In the genomic region with DNA sequence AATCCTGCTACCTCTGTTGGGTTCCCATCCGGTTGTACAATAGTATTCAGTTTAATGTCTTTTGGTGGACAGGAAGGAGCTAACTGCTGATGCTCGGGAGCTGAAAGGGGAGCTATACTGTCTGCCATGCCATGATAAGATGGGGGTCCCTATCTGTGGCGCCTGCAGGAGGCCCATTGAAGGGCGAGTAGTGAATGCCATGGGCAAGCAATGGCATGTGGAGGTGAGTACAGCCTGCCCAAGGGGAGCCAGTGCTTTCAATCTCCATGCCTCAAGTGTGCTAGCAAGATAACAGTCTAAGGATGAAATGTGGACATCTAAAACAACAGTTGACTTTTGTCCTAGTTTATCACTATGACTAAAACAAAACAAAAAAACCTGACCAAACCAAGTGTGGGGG, we compare ENCODE assay signal across 27 mouse cellular contexts. TPM values are rescaled to one million over a fixed set of nuclear protein-coding genes. Genes with fewer than 3 reads are reported as not detected.
DNase-seq lines count a peak whose midpoint lies in the region; ATAC-seq and TF ChIP-seq lines count a peak whose summit lies in the region.
"Had no signal": no experiment of that assay in that cellular context is flagged by ENCODE, and none has a peak within 500 bp of the region (broad histone marks: within the 10 kb centered on the region; RNA-seq: fewer than 3 reads in every experiment).

No protein-coding gene starts in this region.

- no peaks in the 10 kb centered on the region for H3K9me3 ChIP-seq in liver, embryonic 11.5 days (ENCODE audit: control insufficient read depth, low read length)
- H3K9me3 ChIP-seq in liver, postnatal 0 days (ENCODE audit: low read length) = no peaks in the 10 kb centered on the region
- no peaks in the 10 kb centered on the region for H3K9me3 ChIP-seq in hindbrain, embryonic 16.5 days (ENCODE audit: control insufficient read depth, low read length)
- H3K9me3 ChIP-seq: forebrain, embryonic 10.5 days; hindbrain, embryonic 13.5 days; limb, embryonic 12.5 days; megakaryocyte, embryonic 14.5 days had no signal

- DNase-seq in heart, adult 11 months = peak; percentile 64
- no peak for DNase-seq in heart, postnatal 36 days
- DNase-seq in c-Kit-positive CD71-positive TER-119-positive erythroid progenitor cells, embryonic 14.5 days (ENCODE audit: low spot score) = peak; percentile 66
- peak; percentile 53 for DNase-seq in liver, embryonic 11.5 days (ENCODE audit: low spot score)
- peak; percentile 22 for DNase-seq in liver, postnatal 0 days
- no peak for DNase-seq in right cerebral cortex, postnatal 10 days (ENCODE audit: low spot score in 2 of 2)
- no peak for DNase-seq in retina, embryonic 14.5 days (ENCODE audit: low spot score)
- DNase-seq: cerebellum, adult 2 months; cerebellum, postnatal 25 days; embryo, embryonic 11 days; forebrain, postnatal 0 days; gastrocnemius, postnatal 36 days; kidney, adult 8-10 months; kidney, postnatal 14 days; lung, adult 2 months; lung, postnatal 14 days; midbrain, embryonic 14.5 days; right cerebral cortex, postnatal 25 days; spleen, adult 18-20 months; thymus, adult 18-20 months had no signal

- peak overlapping the region; percentile 44 for H3K27ac ChIP-seq in liver, embryonic 11.5 days (ENCODE audit: low read depth, low read length)
- 0 out of 2 replicates have a peak overlapping the region, but pooled peaks have one; percentile 5 for H3K27ac ChIP-seq in liver, postnatal 0 days (ENCODE audit: low read depth)
- H3K27ac ChIP-seq in hindbrain, embryonic 16.5 days (ENCODE audit: low read depth, low read length) = no peak overlapping the region
- H3K27ac ChIP-seq: forebrain, embryonic 10.5 days; hindbrain, embryonic 13.5 days; layer of hippocampus, adult 2 months; limb, embryonic 12.5 days had no signal

- no peaks in the 10 kb centered on the region for H3K27me3 ChIP-seq in liver, embryonic 11.5 days (replicated peaks; ENCODE audit: control insufficient read depth, insufficient read depth, low read length)
- no peaks in the 10 kb centered on the region for H3K27me3 ChIP-seq in liver, postnatal 0 days (ENCODE audit: insufficient read depth, low read length)
- no peaks in the 10 kb centered on the region for H3K27me3 ChIP-seq in hindbrain, embryonic 16.5 days (replicated peaks; ENCODE audit: control insufficient read depth, insufficient read depth, low read length)
- H3K27me3 ChIP-seq: hindbrain, embryonic 13.5 days; limb, embryonic 12.5 days; megakaryocyte, embryonic 14.5 days had no signal

- 49% methylated on average over 4 of the region's 4 CpGs for WGBS in liver, embryonic 11.5 days
- 59% methylated on average over 4 of the region's 4 CpGs for WGBS in liver, postnatal 0 days (ENCODE audit: insufficient replicate concordance)
- 88% methylated on average over 4 of the region's 4 CpGs for WGBS in hindbrain, embryonic 16.5 days

- H3K4me2 ChIP-seq in liver, embryonic 11.5 days = peak overlapping the region; percentile 18
- H3K4me2 ChIP-seq in liver, postnatal 0 days (ENCODE audit: low read depth, low read length) = no peak overlapping the region
- no peak overlapping the region for H3K4me2 ChIP-seq in hindbrain, embryonic 16.5 days (ENCODE audit: low read length)
- H3K4me2 ChIP-seq: hindbrain, embryonic 13.5 days; limb, embryonic 12.5 days had no signal

- no peak overlapping the region for H3K9ac ChIP-seq in liver, embryonic 11.5 days (ENCODE audit: low read depth, low read length)
- no peak overlapping the region for H3K9ac ChIP-seq in liver, postnatal 0 days (replicated peaks)
- no peak overlapping the region for H3K9ac ChIP-seq in hindbrain, embryonic 16.5 days (ENCODE audit: low read depth, low read length)
- H3K9ac ChIP-seq: forebrain, postnatal 0 days; hindbrain, embryonic 13.5 days; limb, embryonic 12.5 days had no signal

- no peak for TF ChIP-seq CTCF in liver, postnatal 0 days (IDR thresholded peaks at IDR 0.05; ENCODE audit: low read depth)

- intact Hi-C loops in heart, postnatal 36 days (cut with DNase I) = no loop called here

- H3K4me1 ChIP-seq in liver, embryonic 11.5 days (replicated peaks; ENCODE audit: control insufficient read depth, insufficient read depth, low read length) = 0 out of 2 replicates have a peak, but pooled peaks cover 7% of the 10 kb centered on the region
- H3K4me1 ChIP-seq in liver, postnatal 0 days (ENCODE audit: insufficient read depth) = peaks cover 2% of the 10 kb centered on the region; the same call in 1 of the 2 replicates
- H3K4me1 ChIP-seq in hindbrain, embryonic 16.5 days (ENCODE audit: control insufficient read depth, insufficient read depth, low read depth, low read length) = no peaks in the 10 kb centered on the region
- H3K4me1 ChIP-seq: forebrain, embryonic 10.5 days; hindbrain, embryonic 13.5 days; limb, embryonic 12.5 days had no signal

- peak; percentile 100 for ATAC-seq in liver, embryonic 11.5 days (replicated peaks; ENCODE audit: low FRiP score)
- peak; percentile 97 for ATAC-seq in liver, postnatal 0 days
- no peak for ATAC-seq in hindbrain, embryonic 16.5 days
- ATAC-seq: forebrain, postnatal 0 days; inflammation-experienced regulatory T-cells, adult 6 months had no signal

- TF ChIP-seq EP300 in liver, postnatal 0 days (IDR thresholded peaks at IDR 0.05; ENCODE audit: low read depth) = peak; percentile 92

- peaks cover 52% of the 10 kb centered on the region for H3K36me3 ChIP-seq in liver, embryonic 11.5 days (ENCODE audit: control insufficient read depth, insufficient read depth, low read length)
- H3K36me3 ChIP-seq in liver, postnatal 0 days (replicated peaks; ENCODE audit: insufficient read depth, low read length) = peaks cover 67% of the 10 kb centered on the region
- H3K36me3 ChIP-seq in hindbrain, embryonic 16.5 days (ENCODE audit: control insufficient read depth, insufficient read depth, low read length) = peaks cover 23% of the 10 kb centered on the region

- H3K4me3 ChIP-seq in liver, embryonic 11.5 days (ENCODE audit: low read depth, low read length) = no peak overlapping the region
- no peak overlapping the region for H3K4me3 ChIP-seq in liver, postnatal 0 days (ENCODE audit: low read depth, low read length)
- no peak overlapping the region for H3K4me3 ChIP-seq in hindbrain, embryonic 16.5 days (ENCODE audit: low read length)
- H3K4me3 ChIP-seq: forebrain, embryonic 10.5 days; hindbrain, embryonic 13.5 days; layer of hippocampus, adult 2 months; limb, embryonic 12.5 days; megakaryocyte, embryonic 14.5 days had no signal

RNA-seq across cellular contexts. Expression of a gene that starts 34.4 kb away (rescaled TPM):
- total RNA-seq in heart, postnatal 36 days (2021) = 10 to 100 TPM; 45.1 to 54.4 TPM
- 38.1 and 38.5 TPM in 2 replicates for polyA plus RNA-seq in liver, embryonic 11.5 days (2014; fragmentation: Nextera tagmentation; extraction: Ambion mirVana)
- polyA plus RNA-seq in liver, postnatal 0 days (2015; fragmentation: Nextera tagmentation; extraction: Ambion mirVana) = 8.7 and 9.6 TPM in 2 replicates
- polyA plus RNA-seq in hindbrain, embryonic 16.5 days (2015; fragmentation: Nextera tagmentation; extraction: Ambion mirVana) = 12.5 and 14.1 TPM in 2 replicates

Comparison
In these comparisons a context has a peak if more than half of its experiments do, and no peak if none do; other contexts are left out.
1. DNase-seq: peak in heart, adult 11 months (single experiment), c-Kit-positive CD71-positive TER-119-positive erythroid progenitor cells, embryonic 14.5 days (single experiment), liver, embryonic 11.5 days (single experiment) and liver, postnatal 0 days (single experiment); none in heart, postnatal 36 days (0 of 2), right cerebral cortex, postnatal 10 days (0 of 2) and retina, embryonic 14.5 days (single experiment).